Mouse (Mus musculus): Measurements from ENCODE around the gene Fndc3c1.
A peak's percentile ranks its signal among the peaks of the same experiment; 100 is the strongest.

DNA sequence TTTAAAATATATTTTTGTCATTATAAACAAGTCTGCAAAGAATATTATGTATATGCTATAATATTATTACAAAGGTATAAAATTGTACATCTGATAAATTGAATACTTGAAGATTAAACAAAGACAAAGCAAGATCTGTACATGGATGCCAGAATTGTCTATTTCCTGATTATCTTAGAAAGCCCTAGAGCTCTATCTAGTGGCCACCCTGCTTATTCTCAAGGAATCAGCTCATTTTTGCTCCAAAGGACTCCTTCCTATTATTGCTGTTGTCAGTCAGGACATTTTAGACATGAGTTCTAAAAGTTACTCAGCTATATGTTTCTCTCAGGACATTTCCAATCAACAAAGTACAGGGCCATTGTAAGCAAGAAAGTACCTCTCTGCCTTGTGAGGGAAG lies 99.9 kb downstream of the Fndc3c1 start:
- TF ChIP-seq POLR2A (IDR thresholded peaks at IDR 0.05; ENCODE audit: low read depth, low read length) (no peak), TCF12 (IDR thresholded peaks at IDR 0.05; ENCODE audit: low read depth, low read length) (no peak), POLR2AphosphoS2 (IDR thresholded peaks at IDR 0.05; ENCODE audit: low read depth, low read length) (no peak), CTCF (conservative IDR thresholded peaks at IDR 0.05 in 1 of 2, IDR thresholded peaks at IDR 0.05 in 1 of 2; ENCODE audit: low read depth in 2 of 2, low read length in 2 of 2) (peak in 1 of 2 experiments; percentile 51; a peak in 2 of 4 replicates), CHD2 (IDR thresholded peaks at IDR 0.05; ENCODE audit: low read length) (no peak), E2F4 (IDR thresholded peaks at IDR 0.05; ENCODE audit: insufficient replicate concordance, low read depth, low read length) (no peak), UBTF (IDR thresholded peaks at IDR 0.05; ENCODE audit: low read depth, low read length) (no peak), GABPA (IDR thresholded peaks at IDR 0.05; ENCODE audit: insufficient replicate concordance, low read depth, low read length) (no peak), KAT2A (IDR thresholded peaks at IDR 0.05; ENCODE audit: insufficient replicate concordance, low read length) (no peak), ZC3H11A (IDR thresholded peaks at IDR 0.05; ENCODE audit: low read depth, low read length) (no peak), RCOR1 (conservative IDR thresholded peaks at IDR 0.05; ENCODE audit: low read depth, low read length) (no peak)
